Mouse (Mus musculus): ENCODE data around the gene Eppin.

DNA sequence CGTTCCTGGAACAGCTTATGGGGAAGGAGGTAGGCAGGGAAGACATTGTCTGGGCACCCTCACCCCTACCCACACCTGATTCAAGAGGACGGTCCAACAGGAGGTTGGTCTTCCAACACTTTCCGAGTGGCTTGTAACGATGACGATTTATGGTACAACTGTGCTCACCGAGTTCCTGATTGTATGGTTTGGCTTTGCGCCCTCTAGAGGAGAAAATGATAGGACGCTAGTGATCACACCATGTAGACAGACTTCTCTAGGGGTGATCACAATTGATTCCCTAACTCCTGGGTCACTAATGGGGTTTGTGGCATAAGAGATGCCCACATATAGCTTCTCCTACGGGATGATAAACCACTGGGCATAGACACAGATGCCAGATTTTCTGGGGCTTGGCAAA, 41.9 kb upstream of the Eppin start:
- TF ChIP-seq CTCF (IDR thresholded peaks at IDR 0.05; ENCODE audit: extremely low read depth, insufficient read length, insufficient replicate concordance, low read depth, low read length): no peak
- no peak for TF ChIP-seq POLR2A (IDR thresholded peaks at IDR 0.05; ENCODE audit: low read depth, low read length)

Data from small intestine, adult 2 months (tissue).